Mouse (Mus musculus) midbrain, embryonic 16.5 days (tissue): ENCODE data around the gene Kat6b. TPM values are rescaled to one million over a fixed set of nuclear protein-coding genes. Genes with fewer than 3 reads are reported as not detected.

Experiments used
- ATAC-seq: fragments of 200-750 bp; cut with Nextera tagmentation; 2 replicates; pipeline ENCODE4 v1.8.0; 2017; ENCODE audit warnings: moderate TSS enrichment
- H3K27ac ChIP-seq: fragments of 300-500 bp; sonication (generic); 2 replicates; pipeline ENCODE4 v1.5.1; 2014; ENCODE audit warnings: mild to moderate bottlenecking, low read length, mixed read lengths
- H3K27me3 ChIP-seq: fragments of 300-500 bp; sonication (generic); 2 replicates; pipeline ENCODE4 v1.6.1; 2014; ENCODE audit warnings: low read depth, low read length, mixed read lengths; ENCODE audit not compliant: control insufficient read depth, insufficient read depth
- H3K36me3 ChIP-seq: fragments of 300-500 bp; sonication (generic); 2 replicates; pipeline ENCODE4 v1.6.1; 2014; ENCODE audit warnings: mild to moderate bottlenecking, low read length, moderate library complexity, mixed read lengths; ENCODE audit not compliant: control insufficient read depth, insufficient read depth
- H3K4me1 ChIP-seq: fragments of 300-500 bp; sonication (generic); 2 replicates; pipeline ENCODE4 v1.6.1; 2014; ENCODE audit warnings: mild to moderate bottlenecking, low read length, mixed read lengths; ENCODE audit not compliant: control insufficient read depth, insufficient read depth
- H3K4me2 ChIP-seq: fragments of 300-500 bp; sonication (generic); 2 replicates; pipeline ENCODE4 v1.6.1; 2014; ENCODE audit warnings: mild to moderate bottlenecking, low read length, mixed read lengths
- H3K4me3 ChIP-seq: fragments of 300-500 bp; sonication (generic); 2 replicates; pipeline ENCODE4 v1.5.1; 2014; ENCODE audit warnings: low read depth, mild to moderate bottlenecking, low read length, moderate library complexity, mixed read lengths
- H3K9ac ChIP-seq: fragments of 300-500 bp; sonication (generic); 2 replicates; pipeline ENCODE4 v1.6.1; 2014; ENCODE audit warnings: low read depth, low read length, mixed read lengths
- H3K9me3 ChIP-seq: fragments of 300-500 bp; sonication (generic); replicated peaks from 2 replicates; pipeline ENCODE4 v1.6.1; 2014; ENCODE audit warnings: mild to moderate bottlenecking, low read length, mixed read lengths; ENCODE audit not compliant: control insufficient read depth, poor library complexity, severe bottlenecking
- WGBS: fragments of 180-500 bp; shearing (Covaris S2); extraction: QIAGEN DNeasy Blood & Tissue Kit; methylation state at CpG from one replicate; pipeline ENCODE4 v1.1.7; 2014; 5-methylcytosine and 5-hydroxymethylcytosine counted together
- polyA plus RNA-seq: library from polyadenylated mRNA; unstranded; fragments of >200 nt; fragmentation: Nextera tagmentation; extraction: Ambion mirVana; gene quantifications from 2 replicates; pipeline ENCODE4 v1.2.1, GENCODE M21; 2015

The Kat6b gene
- polyA plus RNA-seq, 1 experiment from 2014 or later = 17.2 TPM

DNA sequence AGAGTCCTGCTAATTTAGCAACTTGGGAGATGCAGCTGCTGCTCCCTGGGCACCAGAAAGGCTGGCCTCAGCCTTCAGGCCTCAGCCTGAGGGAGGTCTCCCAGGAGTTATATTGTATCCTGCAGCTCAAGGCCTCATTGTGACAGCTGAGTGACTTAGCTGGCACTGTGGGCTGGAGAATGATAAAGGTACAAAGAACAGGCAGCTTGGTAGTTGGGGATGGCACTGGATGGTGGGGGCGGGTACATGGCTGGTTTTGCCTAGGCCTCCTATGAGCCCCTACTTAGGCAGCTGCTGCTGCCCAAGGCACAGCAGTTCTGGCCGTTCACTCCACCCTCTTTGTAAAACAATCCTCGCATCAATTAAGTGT lies 7.9 kb downstream of the Kat6b start:
- no peak for ATAC-seq
- 0 out of 2 replicates have a peak overlapping the region, but pooled peaks have one; percentile 16 for H3K9ac ChIP-seq
- no peaks in the 10 kb centered on the region for H3K27me3 ChIP-seq
- H3K36me3 ChIP-seq = no peaks in the 10 kb centered on the region
- H3K4me3 ChIP-seq = no peak overlapping the region
- no peaks in the 10 kb centered on the region for H3K4me1 ChIP-seq
- H3K4me2 ChIP-seq = no peak overlapping the region
- H3K9me3 ChIP-seq = no peaks in the 10 kb centered on the region; the same call in 1 of the 2 replicates
- WGBS = 42% methylated on average over 3 of the region's 3 CpGs
- 0 out of 2 replicates have a peak overlapping the region, but pooled peaks have one; percentile 19 for H3K27ac ChIP-seq

DNA sequence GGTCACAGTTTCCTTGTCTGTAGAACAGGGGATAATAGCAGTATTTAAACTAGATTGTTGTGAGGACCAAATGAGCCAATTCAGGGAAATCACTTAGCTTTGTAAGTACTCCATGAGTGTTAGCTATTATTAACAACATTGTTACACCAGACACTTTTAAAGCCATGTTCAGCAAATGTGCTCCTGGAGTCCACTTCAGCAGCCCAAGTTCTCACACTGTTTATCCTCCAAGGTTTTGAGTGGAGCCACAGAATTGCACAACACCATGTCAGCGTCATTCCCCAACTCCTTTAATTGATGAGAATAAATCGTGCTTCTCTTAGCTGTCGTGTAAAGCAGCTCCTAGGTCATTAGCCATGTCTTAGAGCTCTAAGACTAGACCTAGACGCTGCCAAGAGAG lies 8.9 kb downstream of the Kat6b start:
- Histone ChIP-seq H3K4me1 (no peaks in the 10 kb centered on the region), H3K9ac (no peak overlapping the region), H3K4me2 (no peak overlapping the region), H3K4me3 (no peak overlapping the region), H3K36me3 (no peaks in the 10 kb centered on the region), H3K27ac (no peak overlapping the region), H3K27me3 (no peaks in the 10 kb centered on the region), H3K9me3 (no peaks in the 10 kb centered on the region; the same call in 1 of the 2 replicates)
- no peak for ATAC-seq
- WGBS = 75% methylated on average over 4 of the region's 4 CpGs

DNA sequence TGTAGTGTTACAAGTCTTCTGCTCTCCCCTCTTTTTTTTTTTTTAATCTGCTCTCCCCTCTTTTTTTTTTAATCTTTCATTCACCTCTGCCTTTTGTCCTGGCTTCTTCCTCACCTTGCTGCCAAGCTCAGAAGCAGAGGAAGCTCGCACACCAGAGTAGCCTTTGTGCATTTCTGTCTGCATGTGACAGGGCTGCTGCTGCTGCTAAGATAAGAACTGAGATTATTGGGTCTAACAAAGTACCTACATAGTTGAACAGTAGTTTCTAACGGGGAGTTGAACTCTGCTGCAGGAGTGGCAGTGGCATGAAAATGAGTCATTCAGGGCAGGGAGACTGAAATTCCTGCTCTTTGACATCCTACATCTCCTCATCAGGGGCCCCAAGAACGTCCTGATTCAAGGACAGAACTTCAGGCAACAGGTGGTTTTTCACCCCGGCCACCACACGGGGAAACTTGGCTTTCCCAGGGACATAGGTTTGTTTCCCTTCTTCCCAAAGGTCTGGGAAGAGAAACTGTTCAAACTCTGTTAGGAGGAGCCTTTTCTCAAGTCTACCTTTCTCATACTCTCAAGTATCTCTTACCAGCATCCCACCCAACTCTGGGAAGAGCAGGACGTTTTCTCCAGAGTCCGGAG lies 17.2 kb downstream of the Kat6b start:
- H3K9me3 ChIP-seq = no peaks in the 10 kb centered on the region
- ATAC-seq = no peak
- no peaks in the 10 kb centered on the region for H3K36me3 ChIP-seq
- H3K27me3 ChIP-seq = no peaks in the 10 kb centered on the region
- H3K4me1 ChIP-seq = peaks cover 16% of the 10 kb centered on the region
- peak overlapping the region; percentile 98 for H3K27ac ChIP-seq
- H3K4me2 ChIP-seq = peak overlapping the region; percentile 82
- 3% methylated on average over 7 of the region's 7 CpGs for WGBS
- peak overlapping the region; percentile 85 for H3K4me3 ChIP-seq
- H3K9ac ChIP-seq = peak overlapping the region; percentile 99

DNA sequence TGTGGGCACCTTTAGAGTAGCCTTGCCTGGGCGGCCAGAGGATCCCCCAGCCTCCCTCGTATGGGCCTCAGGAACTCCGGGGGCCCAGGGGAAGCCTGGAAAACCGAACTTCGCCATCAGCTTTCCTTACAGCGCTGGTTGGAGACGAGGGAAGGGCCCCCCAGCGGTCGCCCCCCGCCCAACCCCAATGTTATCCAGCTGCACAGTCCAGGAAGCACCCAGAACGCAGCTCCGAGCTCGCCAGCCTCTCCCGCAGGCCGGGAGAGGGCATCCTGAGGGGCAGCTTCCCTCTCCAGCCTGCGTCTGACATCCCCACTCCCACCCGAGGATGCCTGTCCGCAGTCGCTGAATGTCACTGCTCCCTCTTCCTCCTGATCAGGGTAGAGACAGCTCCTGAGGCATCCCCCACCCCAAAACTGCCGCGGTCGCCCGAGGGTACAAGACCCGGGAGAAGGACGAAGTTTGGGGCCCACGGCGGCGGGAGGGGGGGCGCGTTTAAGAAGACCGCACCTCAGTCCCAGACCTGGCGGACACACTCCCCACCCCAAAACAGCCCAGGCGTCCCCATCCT lies 17.9 kb downstream of the Kat6b start:
- H3K27ac ChIP-seq = peak overlapping the region; percentile 98

DNA sequence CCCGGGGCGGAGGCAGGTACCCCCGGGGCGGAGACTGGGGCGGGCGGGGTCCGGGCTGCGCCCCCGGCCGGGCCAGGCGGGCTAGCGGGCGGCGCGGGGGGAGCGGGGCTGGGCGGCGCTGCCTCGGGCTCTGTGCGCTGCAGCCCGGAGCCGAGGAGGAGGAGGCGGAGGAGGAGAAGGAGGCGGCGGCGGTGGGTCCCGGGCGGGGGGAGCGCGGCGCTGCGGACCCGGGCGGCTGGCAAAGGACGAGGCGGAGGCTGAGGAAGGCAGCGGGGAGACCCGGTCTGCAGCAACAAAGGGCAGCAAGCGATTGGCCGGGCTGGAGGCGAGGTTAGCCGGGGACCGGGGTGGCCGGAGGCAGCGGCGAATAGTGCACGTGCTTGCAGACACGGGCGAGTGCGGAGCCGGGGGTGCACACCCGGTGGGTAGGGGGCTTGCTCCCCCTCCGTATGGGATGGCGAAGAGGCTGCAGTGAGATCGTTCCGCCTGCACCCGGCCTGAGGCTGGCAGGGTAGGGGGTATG lies 18.5 kb downstream of the Kat6b start:
- Histone ChIP-seq H3K4me2 (peak overlapping the region; percentile 82), H3K9me3 (no peaks in the 10 kb centered on the region), H3K9ac (peak overlapping the region; percentile 99), H3K4me3 (peak overlapping the region; percentile 85), H3K27me3 (no peaks in the 10 kb centered on the region), H3K27ac (peak overlapping the region; percentile 98), H3K4me1 (peaks cover 16% of the 10 kb centered on the region), H3K36me3 (no peaks in the 10 kb centered on the region)
- under 1% methylated on average over 40 of the region's 57 CpGs for WGBS
- ATAC-seq = peak; percentile 33

More for the DNA sequence above, 17.9 kb downstream of the Kat6b start:
- Histone ChIP-seq H3K4me2 (peak overlapping the region; percentile 82), H3K9me3 (no peaks in the 10 kb centered on the region), H3K27me3 (no peaks in the 10 kb centered on the region), H3K9ac (peak overlapping the region; percentile 99), H3K4me1 (peaks cover 16% of the 10 kb centered on the region), H3K36me3 (no peaks in the 10 kb centered on the region), H3K4me3 (peak overlapping the region; percentile 85)
- ATAC-seq = no peak
- WGBS = under 1% methylated on average over 27 of the region's 33 CpGs

DNA sequence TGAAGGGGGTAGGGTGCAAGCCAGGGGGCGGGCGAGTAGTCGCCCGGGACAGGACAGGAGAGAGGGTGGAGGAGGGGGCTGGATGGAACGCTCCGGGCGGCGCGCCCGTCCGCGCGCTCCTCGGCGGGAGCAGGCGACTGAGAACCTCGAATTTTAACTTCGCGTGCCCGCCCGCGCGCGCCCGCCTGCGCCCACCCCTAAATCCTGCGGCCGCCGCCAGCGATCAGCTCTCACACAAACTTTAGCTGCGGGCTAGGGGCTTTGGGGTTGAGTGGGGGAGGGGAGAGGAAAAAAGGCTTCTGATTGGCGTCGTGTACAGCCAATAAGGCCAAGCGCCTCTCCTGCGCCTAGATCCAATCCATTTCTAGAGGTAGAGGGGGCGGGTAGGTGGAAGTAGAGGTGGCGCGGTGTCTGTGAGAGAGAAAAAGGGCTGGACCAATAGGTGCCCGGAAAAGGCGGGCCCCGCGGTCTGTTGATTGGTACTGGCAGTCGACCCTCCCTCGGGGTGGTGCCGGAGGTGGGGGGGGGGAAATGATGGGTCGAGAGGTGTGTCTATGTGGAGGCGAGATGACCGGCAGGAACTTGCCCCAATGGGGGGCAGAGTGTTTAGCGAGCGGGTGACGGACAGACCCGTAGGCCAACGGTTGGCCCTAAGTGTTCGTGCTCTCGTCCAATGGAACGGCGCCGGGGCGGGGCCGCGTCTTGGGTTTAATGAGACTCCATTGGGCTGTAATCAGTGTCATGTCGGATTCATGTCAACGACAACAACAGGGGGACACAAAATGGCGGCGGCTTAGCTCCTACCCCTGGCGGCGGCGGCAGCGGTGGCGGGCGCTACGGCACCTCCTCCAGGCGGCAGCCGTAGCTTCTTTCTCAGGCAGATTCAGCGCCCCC lies 19.2 kb downstream of the Kat6b start:
- Histone ChIP-seq H3K9me3 (no peaks in the 10 kb centered on the region), H3K36me3 (no peaks in the 10 kb centered on the region), H3K27ac (peak overlapping the region; percentile 98), H3K4me2 (peak overlapping the region; percentile 82), H3K27me3 (no peaks in the 10 kb centered on the region), H3K4me1 (peaks cover 16% of the 10 kb centered on the region), H3K9ac (peak overlapping the region; percentile 99), H3K4me3 (peak overlapping the region; percentile 85)
- under 1% methylated on average over 71 of the region's 75 CpGs for WGBS
- ATAC-seq = peak; percentile 98

DNA sequence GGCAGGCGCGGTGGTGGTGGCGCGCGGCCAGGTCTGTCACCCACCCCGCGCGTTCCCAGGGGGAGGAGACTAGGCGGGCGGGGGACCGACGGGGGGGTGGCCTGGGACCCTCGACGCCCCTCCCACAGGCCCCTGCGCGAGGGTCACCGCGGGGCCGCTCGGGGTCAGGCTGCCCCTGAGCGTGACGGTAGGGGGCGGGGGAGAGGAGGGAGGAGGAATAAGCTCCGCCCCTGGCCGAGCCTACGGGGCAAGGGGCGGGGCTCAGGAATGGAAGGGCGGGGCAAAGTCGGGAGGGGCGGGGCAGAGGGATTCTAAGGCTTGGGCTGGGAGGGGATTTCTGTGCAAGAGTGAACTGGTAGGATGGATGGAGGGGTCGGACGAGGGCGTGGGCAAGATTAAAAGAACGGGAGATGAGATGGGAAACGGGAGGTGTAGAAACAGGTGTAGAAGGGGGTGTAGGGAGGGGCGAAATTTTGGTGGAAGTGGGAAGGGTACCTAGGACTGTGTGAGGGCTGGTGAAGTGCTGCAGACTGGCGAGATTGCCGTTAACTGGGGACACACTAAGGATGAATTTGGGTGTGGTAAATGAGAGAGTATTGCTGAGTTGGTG lies 19.9 kb downstream of the Kat6b start:
- no peaks in the 10 kb centered on the region for H3K36me3 ChIP-seq
- no peaks in the 10 kb centered on the region for H3K9me3 ChIP-seq
- H3K9ac ChIP-seq = peak overlapping the region; percentile 80
- no peaks in the 10 kb centered on the region for H3K27me3 ChIP-seq
- under 1% methylated on average over 31 of the region's 38 CpGs for WGBS
- peak overlapping the region; percentile 50 for H3K4me2 ChIP-seq
- H3K27ac ChIP-seq = peak overlapping the region; percentile 97
- peak overlapping the region; percentile 85 for H3K4me3 ChIP-seq
- ATAC-seq = no peak; the same call in 1 of the 2 replicates
- peaks cover 16% of the 10 kb centered on the region for H3K4me1 ChIP-seq

DNA sequence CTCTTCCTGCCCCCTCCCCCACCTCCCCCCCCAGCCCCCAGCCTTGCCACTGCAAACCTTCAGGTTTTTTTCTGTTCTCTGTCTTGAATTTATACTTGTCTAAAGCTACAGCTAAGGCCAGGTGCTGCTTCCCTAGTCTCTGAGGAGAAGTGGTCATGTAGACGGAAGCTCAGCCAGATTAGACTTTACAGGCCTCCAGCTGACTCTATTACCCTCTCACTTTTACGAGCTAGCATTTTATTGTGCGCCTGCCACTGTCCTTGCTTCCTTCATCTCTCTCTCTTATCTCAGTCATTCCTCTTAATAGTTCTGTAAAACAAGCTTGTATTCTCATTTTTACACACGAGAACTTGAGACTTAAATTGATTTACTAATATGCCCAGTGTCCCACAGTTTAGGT lies 23.8 kb downstream of the Kat6b start:
- 83% methylated on average over 4 of the region's 4 CpGs for WGBS
- Histone ChIP-seq H3K27ac (no peak overlapping the region), H3K9me3 (no peaks in the 10 kb centered on the region), H3K4me1 (peaks cover 9% of the 10 kb centered on the region), H3K4me2 (no peak overlapping the region), H3K4me3 (no peak overlapping the region), H3K27me3 (no peaks in the 10 kb centered on the region), H3K36me3 (no peaks in the 10 kb centered on the region), H3K9ac (no peak overlapping the region)
- ATAC-seq = no peak
